Mouse (Mus musculus) heart, embryonic 15.5 days (tissue): ENCODE measurements around the gene Col2a1. TPM values are rescaled to one million over a fixed set of nuclear protein-coding genes. Genes with fewer than 3 reads are reported as not detected.

Experiments
- ATAC-seq: fragments of 200-750 bp; cut with Nextera tagmentation; replicated peaks from 2 replicates; pipeline ENCODE4 v1.8.0; 2017; ENCODE audit warnings: low read depth, moderate TSS enrichment; ENCODE audit not compliant: insufficient number of reproducible peaks, insufficient read depth, low FRiP score
- H3K27ac ChIP-seq: fragments of 300-500 bp; sonication (generic); 2 replicates; pipeline ENCODE4 v1.5.1; 2015; ENCODE audit warnings: mild to moderate bottlenecking, inconsistent platforms
- H3K27me3 ChIP-seq: fragments of 300-500 bp; sonication (generic); 2 replicates; pipeline ENCODE4 v1.6.1; 2015; ENCODE audit warnings: inconsistent platforms
- H3K36me3 ChIP-seq: fragments of 300-500 bp; sonication (generic); 2 replicates; pipeline ENCODE4 v1.6.1; 2015; ENCODE audit warnings: mild to moderate bottlenecking, inconsistent platforms
- H3K4me1 ChIP-seq: fragments of 300-500 bp; sonication (generic); replicated peaks from 2 replicates; pipeline ENCODE4 v1.6.1; 2015; ENCODE audit warnings: inconsistent platforms
- H3K4me2 ChIP-seq: fragments of 300-500 bp; sonication (generic); 2 replicates; pipeline ENCODE4 v1.6.1; 2015; ENCODE audit warnings: inconsistent platforms, mild to moderate bottlenecking, moderate library complexity
- H3K4me3 ChIP-seq: fragments of 300-500 bp; sonication (generic); 2 replicates; pipeline ENCODE4 v1.5.1; 2015; ENCODE audit warnings: mild to moderate bottlenecking, inconsistent platforms
- H3K9ac ChIP-seq: fragments of 300-500 bp; sonication (generic); 2 replicates; pipeline ENCODE4 v1.6.1; 2015; ENCODE audit warnings: mild to moderate bottlenecking, inconsistent platforms
- H3K9me3 ChIP-seq: fragments of 300-500 bp; sonication (generic); replicated peaks from 2 replicates; pipeline ENCODE4 v1.6.1; 2016; ENCODE audit warnings: inconsistent platforms
- WGBS: fragments of 180-500 bp; shearing (Covaris S2); methylation state at CpG from one replicate; pipeline ENCODE4 v1.1.7; 2015; ENCODE audit warnings: mixed read lengths; 5-methylcytosine and 5-hydroxymethylcytosine counted together
- polyA plus RNA-seq: library from polyadenylated mRNA; unstranded; fragments of >200 nt; fragmentation: Nextera tagmentation; extraction: Ambion mirVana; gene quantifications from 2 replicates; pipeline ENCODE4 v1.2.1, GENCODE M21; 2015

Gene Col2a1
- polyA plus RNA-seq, 1 experiment from 2014 or later, result 8.3 TPM

GRCm38 (mm10) chr15:98026967-98027904 is 22.7 kb upstream of the Col2a1 start:
- Histone ChIP-seq H3K27ac (peak overlapping the region; percentile 46), H3K27me3 (no peaks in the 10 kb centered on the region), H3K4me3 (no peak overlapping the region), H3K36me3 (no peaks in the 10 kb centered on the region), H3K9ac (peak overlapping the region; percentile 1; the same call in 1 of the 2 replicates), H3K9me3 (no peaks in the 10 kb centered on the region), H3K4me2 (no peak overlapping the region), H3K4me1 (peaks cover 31% of the 10 kb centered on the region)
- ATAC-seq, result peak; percentile 64; the same call in 1 of the 2 replicates
- 25% methylated on average over 12 of the region's 12 CpGs for WGBS

GRCm38 (mm10) chr15:98025611-98026010 is 21.1 kb upstream of the Col2a1 start:
- Histone ChIP-seq H3K9me3 (no peaks in the 10 kb centered on the region), H3K4me3 (no peak overlapping the region), H3K4me1 (peaks cover 31% of the 10 kb centered on the region), H3K9ac (no peak overlapping the region), H3K4me2 (no peak overlapping the region), H3K27me3 (no peaks in the 10 kb centered on the region), H3K36me3 (no peaks in the 10 kb centered on the region), H3K27ac (0 out of 2 replicates have a peak overlapping the region, but pooled peaks have one; percentile 20)
- WGBS, result 35% methylated on average over 4 of the region's 4 CpGs
- ATAC-seq, result no peak

GRCm38 (mm10) chr15:98023137-98023536 is 18.6 kb upstream of the Col2a1 start:
- Histone ChIP-seq H3K36me3 (no peaks in the 10 kb centered on the region), H3K9ac (no peak overlapping the region), H3K4me3 (no peak overlapping the region), H3K4me1 (peaks cover 30% of the 10 kb centered on the region), H3K27me3 (no peaks in the 10 kb centered on the region), H3K9me3 (no peaks in the 10 kb centered on the region), H3K4me2 (no peak overlapping the region), H3K27ac (no peak overlapping the region)
- ATAC-seq, result no peak
- WGBS, result 42% methylated on average over 3 of the region's 3 CpGs

- Histone ChIP-seq H3K4me3 (no peak overlapping the region), H3K36me3 (no peaks in the 10 kb centered on the region), H3K27ac (no peak overlapping the region), H3K9ac (no peak overlapping the region), H3K4me1 (peaks cover 18% of the 10 kb centered on the region), H3K9me3 (no peaks in the 10 kb centered on the region), H3K4me2 (no peak overlapping the region), H3K27me3 (no peaks in the 10 kb centered on the region)
- 43% methylated on average over 2 of the region's 2 CpGs for WGBS
- ATAC-seq, result no peak
Observed at GRCm38 (mm10) chr15:98021886-98022285, 17.4 kb upstream of the Col2a1 start.

GRCm38 (mm10) chr15:98019047-98019446 is 14.6 kb upstream of the Col2a1 start:
- Histone ChIP-seq H3K9me3 (no peaks in the 10 kb centered on the region), H3K4me2 (no peak overlapping the region), H3K4me1 (no peaks in the 10 kb centered on the region), H3K27ac (no peak overlapping the region), H3K4me3 (no peak overlapping the region), H3K9ac (no peak overlapping the region), H3K27me3 (no peaks in the 10 kb centered on the region), H3K36me3 (no peaks in the 10 kb centered on the region)
- ATAC-seq, result no peak
- 55% methylated on average over 3 of the region's 3 CpGs for WGBS

GRCm38 (mm10) chr15:98017925-98018324 is 13.4 kb upstream of the Col2a1 start:
- no peaks in the 10 kb centered on the region for H3K27me3 ChIP-seq
- no peak overlapping the region for H3K4me3 ChIP-seq
- 76% methylated on average over 4 of the region's 4 CpGs for WGBS
- no peaks in the 10 kb centered on the region for H3K36me3 ChIP-seq
- H3K4me1 ChIP-seq, result no peaks in the 10 kb centered on the region
- H3K9me3 ChIP-seq, result no peaks in the 10 kb centered on the region
- H3K27ac ChIP-seq, result no peak overlapping the region
- H3K9ac ChIP-seq, result no peak overlapping the region
- no peak for ATAC-seq
- no peak overlapping the region for H3K4me2 ChIP-seq

GRCm38 (mm10) chr15:98012810-98013209 is 8.3 kb upstream of the Col2a1 start:
- no peak overlapping the region for H3K4me3 ChIP-seq
- no peaks in the 10 kb centered on the region for H3K36me3 ChIP-seq
- H3K9me3 ChIP-seq, result no peaks in the 10 kb centered on the region
- H3K27ac ChIP-seq, result no peak overlapping the region
- ATAC-seq, result no peak
- H3K9ac ChIP-seq, result no peak overlapping the region
- no peak overlapping the region for H3K4me2 ChIP-seq
- no peaks in the 10 kb centered on the region for H3K4me1 ChIP-seq
- WGBS, result 73% methylated on average over 6 of the region's 6 CpGs
- peaks cover 5% of the 10 kb centered on the region; the same call in 1 of the 2 replicates for H3K27me3 ChIP-seq

- H3K27ac ChIP-seq, result no peak overlapping the region
- H3K27me3 ChIP-seq, result peaks cover 75% of the 10 kb centered on the region
- H3K9me3 ChIP-seq, result no peaks in the 10 kb centered on the region
- H3K4me2 ChIP-seq, result peak overlapping the region; percentile 82; the same call in 1 of the 2 replicates
- H3K4me1 ChIP-seq, result peaks cover 44% of the 10 kb centered on the region
- no peak overlapping the region for H3K9ac ChIP-seq
- WGBS, result 23% methylated on average over 11 of the region's 11 CpGs
- no peaks in the 10 kb centered on the region for H3K36me3 ChIP-seq
- peak overlapping the region; percentile 48 for H3K4me3 ChIP-seq
- no peak for ATAC-seq
Observed at GRCm38 (mm10) chr15:98005181-98005580, 686 bp upstream of the Col2a1 start.

GRCm38 (mm10) chr15:98004740-98005159 is 255 bp upstream of the Col2a1 start:
- Histone ChIP-seq H3K27me3 (peaks cover 80% of the 10 kb centered on the region), H3K27ac (no peak overlapping the region), H3K4me1 (peaks cover 44% of the 10 kb centered on the region), H3K36me3 (no peaks in the 10 kb centered on the region), H3K9me3 (no peaks in the 10 kb centered on the region), H3K9ac (peak overlapping the region; percentile 43), H3K4me2 (peak overlapping the region; percentile 82), H3K4me3 (peak overlapping the region; percentile 48)
- ATAC-seq, result no peak
- WGBS, result 4% methylated on average over 19 of the region's 19 CpGs

- Histone ChIP-seq H3K9ac (no peak overlapping the region), H3K27ac (no peak overlapping the region)
Observed at GRCm38 (mm10) chr15:98002991-98003821, 1.3 kb downstream of the Col2a1 start.

More at GRCm38 (mm10) chr15:98002991-98003821, 1.3 kb downstream of the Col2a1 start:
- H3K27me3 ChIP-seq, result peaks cover 94% of the 10 kb centered on the region
- H3K4me1 ChIP-seq, result peaks cover 44% of the 10 kb centered on the region
- peak overlapping the region; percentile 48 for H3K4me3 ChIP-seq
- ATAC-seq, result no peak
- H3K9me3 ChIP-seq, result no peaks in the 10 kb centered on the region
- peak overlapping the region; percentile 82 for H3K4me2 ChIP-seq
- 2% methylated on average over 42 of the region's 42 CpGs for WGBS
- no peaks in the 10 kb centered on the region for H3K36me3 ChIP-seq
